Mouse (Mus musculus) lung, postnatal 0 days (tissue): ENCODE results near the gene Naa80. TPM values are rescaled to one million over a fixed set of nuclear protein-coding genes. Genes with fewer than 3 reads are reported as not detected.

Source experiments
- ATAC-seq: fragments of 200-750 bp; cut with Nextera tagmentation; 2 replicates; pipeline ENCODE4 v1.8.0; 2017; ENCODE audit warnings: moderate library complexity
- DNase-seq: peaks from one replicate; pipeline ENCODE4 v3.0.0-alpha.2; 2016; ENCODE audit warnings: low spot score
- H3K27ac ChIP-seq: fragments of 300-500 bp; sonication (generic); 2 replicates; pipeline ENCODE4 v1.5.1; 2014; ENCODE audit warnings: antibody characterized with exemption, mild to moderate bottlenecking, low read length, mixed read lengths
- H3K27me3 ChIP-seq: fragments of 300-500 bp; sonication (generic); replicated peaks from 2 replicates; pipeline ENCODE4 v1.6.1; 2014; ENCODE audit warnings: low read length, mixed read lengths; ENCODE audit not compliant: insufficient read depth
- H3K36me3 ChIP-seq: fragments of 300-500 bp; sonication (generic); 2 replicates; pipeline ENCODE4 v1.6.1; 2014; ENCODE audit warnings: low read length, mixed read lengths; ENCODE audit not compliant: insufficient read depth
- H3K4me1 ChIP-seq: fragments of 300-500 bp; sonication (generic); 2 replicates; pipeline ENCODE4 v1.6.1; 2014; ENCODE audit warnings: antibody characterized with exemption, low read depth, low read length, mixed read lengths; ENCODE audit not compliant: insufficient read depth
- H3K4me2 ChIP-seq: fragments of 300-500 bp; sonication (generic); replicated peaks from 2 replicates; pipeline ENCODE4 v1.6.1; 2014; ENCODE audit warnings: low read depth, mild to moderate bottlenecking, low read length, moderate library complexity, mixed read lengths
- H3K4me3 ChIP-seq: fragments of 300-500 bp; sonication (generic); 2 replicates; pipeline ENCODE4 v1.5.1; 2014; ENCODE audit warnings: low read depth, low read length
- H3K9ac ChIP-seq: fragments of 300-500 bp; sonication (generic); replicated peaks from 2 replicates; pipeline ENCODE4 v1.6.1; 2014; ENCODE audit warnings: low read depth, mild to moderate bottlenecking
- H3K9me3 ChIP-seq: fragments of 300-500 bp; sonication (generic); 2 replicates; pipeline ENCODE4 v1.6.1; 2016; ENCODE audit warnings: low read length, mixed read lengths
- CTCF ChIP-seq: IDR thresholded peaks from 2 replicates; pipeline ENCODE4 v1.5.1; 2016; ENCODE audit warnings: antibody characterized with exemption, mild to moderate bottlenecking
- EP300 ChIP-seq: IDR thresholded peaks from 2 replicates; pipeline ENCODE4 v1.6.1; 2016; ENCODE audit warnings: antibody characterized with exemption, mild to moderate bottlenecking, control low read depth
- WGBS: fragments of 180-500 bp; shearing (Covaris S2); extraction: QIAGEN DNeasy Blood & Tissue Kit; methylation state at CpG from one replicate; pipeline ENCODE4 v1.1.7; 2014; 5-methylcytosine and 5-hydroxymethylcytosine counted together
- polyA plus RNA-seq: library from polyadenylated mRNA; unstranded; fragments of >200 nt; fragmentation: Nextera tagmentation; extraction: Ambion mirVana; gene quantifications from 2 replicates; pipeline ENCODE4 v1.2.1, GENCODE M21; 2015

Gene Naa80
- polyA plus RNA-seq, 1 experiment from 2014 or later = 22.0 TPM

GRCm38 (mm10) chr9:107608741-107609432 lies 30.2 kb downstream of the Naa80 start, which contains the start of gene Sema3b:
TSS of gene Sema3b (minus strand) at chr9:107609229.
- H3K9ac ChIP-seq = no peak within 1 kb of the TSS
- DNase-seq = peak; percentile 82
- ATAC-seq = peak; percentile 27

GRCm38 (mm10) chr9:107609433-107609830 lies 30.7 kb downstream of the Naa80 start:
- ATAC-seq (no peak), DNase-seq (no peak)
- WGBS = 70% methylated on average over 4 of the region's 4 CpGs
- no peak overlapping the region for H3K4me2 ChIP-seq
- H3K9ac ChIP-seq = no peak overlapping the region
- no peaks in the 10 kb centered on the region for H3K27me3 ChIP-seq
- H3K9me3 ChIP-seq = no peaks in the 10 kb centered on the region
- H3K27ac ChIP-seq = no peak overlapping the region
- H3K36me3 ChIP-seq = 0 out of 2 replicates have a peak, but pooled peaks cover under 1% of the 10 kb centered on the region
- no peak overlapping the region for H3K4me3 ChIP-seq
- TF ChIP-seq CTCF = no peak
- TF ChIP-seq EP300 = no peak
- H3K4me1 ChIP-seq = peaks cover 18% of the 10 kb centered on the region

More at GRCm38 (mm10) chr9:107608741-107609432, 30.2 kb downstream of the Naa80 start, which contains the start of gene Sema3b:
- Histone ChIP-seq H3K4me1 (peaks cover 18% of the 10 kb centered on the region), H3K9me3 (no peaks in the 10 kb centered on the region), H3K27me3 (no peaks in the 10 kb centered on the region), H3K4me2 (peak within 1 kb of the TSS; percentile 44), H3K36me3 (no peaks in the 10 kb centered on the region), H3K27ac (peak within 1 kb of the TSS; percentile 91), H3K4me3 (no peak within 1 kb of the TSS)
- TF ChIP-seq EP300 = no peak
- TF ChIP-seq CTCF = no peak
- WGBS = 38% methylated on average over 12 of the region's 12 CpGs

DNA sequence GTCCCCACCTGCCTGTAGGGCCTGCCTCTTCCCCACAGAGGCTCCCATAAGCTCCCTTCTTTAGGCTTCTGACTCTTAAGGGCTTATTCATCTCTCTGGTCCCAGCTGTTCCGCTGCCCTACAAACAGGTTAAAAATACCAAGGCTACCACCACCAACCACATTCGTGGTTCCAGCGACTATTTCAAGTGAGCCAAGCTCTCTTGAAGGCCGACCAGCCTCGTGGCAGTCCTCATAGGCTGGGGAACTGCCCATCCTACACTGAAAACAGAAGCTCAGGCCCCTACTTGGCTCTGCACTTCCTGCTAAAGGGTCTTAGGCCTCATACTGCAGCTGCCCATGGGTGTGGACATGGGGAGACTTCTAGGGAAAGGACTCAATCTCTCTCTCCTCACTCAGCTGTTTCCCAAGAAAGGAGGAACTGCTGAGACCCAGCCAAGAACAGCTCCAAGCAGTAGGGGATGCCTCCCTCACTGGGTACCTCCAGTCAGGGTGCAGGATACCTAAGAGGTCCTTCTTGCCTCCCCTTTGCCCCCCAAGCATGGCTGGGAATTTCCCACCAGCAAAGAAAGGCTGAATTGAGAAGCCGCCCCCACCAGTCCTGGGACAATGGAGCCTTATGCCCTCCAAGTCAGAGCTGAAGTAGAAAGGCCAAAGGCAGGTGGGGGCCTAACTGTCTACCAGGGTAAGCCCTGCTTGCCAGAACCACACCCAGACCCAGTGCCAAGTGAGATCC lies 32.9 kb downstream of the Naa80 start:
- no peak for ATAC-seq
- peak overlapping the region; percentile 29 for H3K9ac ChIP-seq
- DNase-seq = peak; percentile 50
- H3K27ac ChIP-seq = peak overlapping the region; percentile 96
- TF ChIP-seq CTCF = no peak
- no peak for TF ChIP-seq EP300
- H3K36me3 ChIP-seq = peaks cover 22% of the 10 kb centered on the region
- 42% methylated on average over 6 of the region's 6 CpGs for WGBS
- no peaks in the 10 kb centered on the region for H3K9me3 ChIP-seq
- H3K4me3 ChIP-seq = no peak overlapping the region
- no peaks in the 10 kb centered on the region for H3K27me3 ChIP-seq
- H3K4me1 ChIP-seq = peaks cover 18% of the 10 kb centered on the region
- H3K4me2 ChIP-seq = peak overlapping the region; percentile 61

DNA sequence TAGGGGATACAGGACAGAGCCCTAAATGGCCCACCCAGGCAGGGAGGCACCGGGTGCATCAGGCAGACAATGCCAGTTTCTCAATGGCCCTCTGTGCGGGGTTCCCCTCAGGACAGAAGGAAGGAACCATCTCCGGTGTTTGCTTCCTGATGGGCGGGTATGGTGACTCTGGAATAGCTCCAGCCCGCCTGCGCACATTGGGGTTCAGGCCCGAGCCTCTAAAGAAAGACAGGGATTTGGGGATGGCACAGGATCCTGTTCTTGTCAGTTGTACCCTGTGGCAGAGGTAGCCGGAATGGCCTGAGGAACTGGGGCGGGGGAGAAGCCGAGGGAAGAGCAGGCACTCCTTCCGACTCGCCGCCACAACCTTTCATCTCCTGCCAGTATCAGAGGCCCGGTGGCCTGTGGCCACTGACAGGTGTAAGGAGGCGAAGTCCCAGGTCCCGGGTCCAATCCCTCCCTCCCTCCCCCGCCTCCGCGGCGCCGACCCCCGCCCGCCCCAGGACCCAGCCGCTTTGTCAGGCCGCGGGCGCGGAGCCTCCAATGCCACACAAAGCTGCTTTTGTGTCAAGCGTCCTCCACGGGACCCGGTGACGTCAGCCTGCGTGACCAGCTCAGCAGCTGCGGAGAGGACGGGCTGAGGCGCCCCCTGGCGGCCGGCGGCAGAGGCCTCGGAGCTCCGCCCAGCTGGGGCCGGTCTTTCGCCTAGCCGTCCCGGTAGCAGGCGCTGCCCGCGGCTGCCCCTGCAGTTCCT lies 33.7 kb downstream of the Naa80 start:
- WGBS = 5% methylated on average over 32 of the region's 48 CpGs
- peaks cover 18% of the 10 kb centered on the region for H3K4me1 ChIP-seq
- H3K36me3 ChIP-seq = peaks cover 27% of the 10 kb centered on the region
- no peaks in the 10 kb centered on the region for H3K27me3 ChIP-seq
- H3K27ac ChIP-seq = peak overlapping the region; percentile 96
- H3K4me2 ChIP-seq = peak overlapping the region; percentile 61
- peak; percentile 91 for ATAC-seq
- peak overlapping the region; percentile 29 for H3K4me3 ChIP-seq
- peak; percentile 99 for DNase-seq
- H3K9ac ChIP-seq = peak overlapping the region; percentile 29
- H3K9me3 ChIP-seq = no peaks in the 10 kb centered on the region
- TF ChIP-seq EP300 (peak; percentile 71), CTCF (peak; percentile 97)

DNA sequence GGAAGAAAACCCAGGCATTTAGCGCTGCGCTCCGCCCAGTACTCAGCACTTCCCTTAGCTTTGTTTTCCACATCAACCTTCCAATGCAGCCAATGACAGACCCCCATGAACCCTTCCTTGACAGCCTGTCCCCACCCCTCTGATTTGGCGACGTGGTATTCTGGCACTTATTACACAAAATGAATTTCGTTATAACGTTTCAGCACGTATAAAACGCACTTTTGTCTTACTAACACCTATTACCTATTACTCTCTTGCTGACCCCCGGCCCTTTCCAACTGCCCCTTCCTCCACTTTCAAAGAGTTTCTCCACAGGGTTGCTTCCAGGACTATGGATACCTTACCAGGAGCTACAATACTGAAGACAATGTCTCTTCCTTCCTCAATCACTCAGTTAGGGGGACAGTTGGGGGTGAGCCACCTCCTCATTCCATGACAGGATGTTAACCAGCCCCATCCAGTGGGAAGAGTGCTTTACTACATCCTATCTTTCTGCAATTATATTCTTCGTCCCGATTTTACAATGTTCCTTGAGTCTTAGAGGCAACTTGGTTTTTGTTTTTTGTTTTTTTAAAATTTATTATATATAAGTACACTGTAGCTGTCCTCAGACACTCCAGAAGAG lies 34.4 kb downstream of the Naa80 start:
- Histone ChIP-seq H3K9me3 (no peaks in the 10 kb centered on the region), H3K36me3 (peaks cover 32% of the 10 kb centered on the region), H3K27me3 (no peaks in the 10 kb centered on the region), H3K27ac (peak overlapping the region; percentile 96), H3K9ac (0 out of 2 replicates have a peak overlapping the region, but pooled peaks have one; percentile 34), H3K4me1 (peaks cover 20% of the 10 kb centered on the region), H3K4me3 (0 out of 2 replicates have a peak overlapping the region, but pooled peaks have one; percentile 5), H3K4me2 (peak overlapping the region; percentile 61)
- DNase-seq (peak; percentile 73), ATAC-seq (peak; percentile 41)
- 6% methylated on average over 12 of the region's 12 CpGs for WGBS
- TF ChIP-seq EP300 (peak; percentile 71), CTCF (peak; percentile 64)
